Mouse (Mus musculus) kidney, postnatal 36 days (tissue): ENCODE measurements around the gene Esp23.
"Not testable (repeated sequence)": the region's sequence is repeated elsewhere in the genome, so short reads cannot be mapped to it uniquely, and the experiment has no call there.

ENCODE experiments used
- DNase-seq, 2 experiments: peaks; one replicate each; pipeline ENCODE4 v3.0.0; 2021 to 2022; ENCODE audit warnings: mixed read lengths in 2 of 2

Esp23 gene

GRCm38 (mm10) chr17:39076937-39077336, at the start of gene Esp23:
Gene Esp23 (minus strand): TSS chr17:39077037.
- no peak for DNase-seq

DNA sequence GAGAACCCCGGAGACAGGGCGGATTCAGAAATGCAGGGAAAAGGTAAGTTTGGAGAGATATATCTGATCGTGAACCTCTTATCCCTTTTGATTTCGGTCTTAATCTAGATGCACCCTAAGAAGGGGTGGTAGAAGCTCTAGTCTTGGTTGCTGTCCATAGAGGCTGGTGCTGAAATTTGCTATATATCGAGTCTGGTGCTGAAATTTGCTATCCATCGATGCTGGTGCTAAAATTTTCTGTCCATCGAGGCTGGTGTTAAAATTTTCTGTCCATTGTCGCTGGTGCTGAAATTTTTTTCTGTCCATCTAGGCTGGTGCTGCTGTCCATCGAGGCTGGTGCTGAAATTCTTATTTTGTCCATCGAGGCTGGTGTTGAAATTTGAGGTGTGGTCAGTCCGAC, 30.3 kb upstream of the Esp23 start:
- DNase-seq, result not testable (repeated sequence)

GRCm38 (mm10) chr17:39095034-39095433, 18.2 kb upstream of the Esp23 start, which contains the start of gene Esp22:
Gene Esp22 (plus strand): TSS chr17:39095334.
- DNase-seq, result no peak

DNA sequence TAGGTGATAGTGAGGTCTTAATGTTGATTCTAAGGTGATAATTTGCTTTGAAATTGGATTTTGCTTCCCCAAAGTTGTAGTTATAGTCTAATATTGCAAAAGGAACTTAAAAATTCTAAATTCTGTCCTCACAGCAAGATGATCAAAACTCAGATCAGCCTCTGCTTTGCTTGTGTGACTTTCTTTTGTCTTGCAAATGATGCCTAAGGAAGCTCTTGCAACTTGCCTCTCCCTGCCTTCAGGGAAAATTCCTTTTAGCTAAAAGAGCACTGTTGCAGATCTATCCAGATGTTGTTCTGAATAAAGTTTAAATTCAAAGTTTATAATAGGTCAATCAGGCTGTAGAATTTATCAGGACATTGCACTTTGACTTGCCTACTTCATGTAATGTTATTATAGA, 13.2 kb downstream of the Esp23 start:
- no peak for DNase-seq

GRCm38 (mm10) chr17:39043241-39043640, 33.6 kb downstream of the Esp23 start, which contains the start of gene Gm21903:
Gene Gm21903 (minus strand): TSS chr17:39043341.
- DNase-seq, result no peak

DNA sequence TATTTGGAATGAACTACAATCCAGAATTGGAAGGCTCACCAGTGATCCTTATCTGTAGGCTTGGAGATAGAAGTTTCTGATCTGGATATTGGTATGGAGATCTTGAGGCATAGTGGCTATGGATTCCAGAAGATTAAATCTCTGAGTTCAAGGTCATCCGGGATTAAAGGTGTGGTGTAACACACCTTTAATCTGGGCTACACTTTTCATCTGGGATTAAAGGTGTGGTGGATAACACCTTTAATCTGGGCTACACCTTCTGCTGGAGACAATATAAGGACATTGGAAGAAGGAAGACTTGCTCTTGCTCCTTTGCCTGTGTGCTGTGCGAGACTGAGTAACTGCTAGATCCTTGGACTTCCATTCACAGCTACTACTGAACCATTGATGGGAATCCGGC, 40.4 kb downstream of the Esp23 start, which contains the start of gene Esp24:
TSS of gene Esp24 (plus strand) at position 301 of the 400 bp plus-strand sequence.
- DNase-seq, result not testable (repeated sequence)
